Mouse (Mus musculus): ENCODE measurements around the gene Mip. TPM values are rescaled to one million over a fixed set of nuclear protein-coding genes. Genes with fewer than 3 reads are reported as not detected.
"Not testable (repeated sequence)": the region's sequence is repeated elsewhere in the genome, so short reads cannot be mapped to it uniquely, and the experiment has no call there.

Gene Mip
- polyA plus RNA-seq, 1 experiment, result not detected

DNA sequence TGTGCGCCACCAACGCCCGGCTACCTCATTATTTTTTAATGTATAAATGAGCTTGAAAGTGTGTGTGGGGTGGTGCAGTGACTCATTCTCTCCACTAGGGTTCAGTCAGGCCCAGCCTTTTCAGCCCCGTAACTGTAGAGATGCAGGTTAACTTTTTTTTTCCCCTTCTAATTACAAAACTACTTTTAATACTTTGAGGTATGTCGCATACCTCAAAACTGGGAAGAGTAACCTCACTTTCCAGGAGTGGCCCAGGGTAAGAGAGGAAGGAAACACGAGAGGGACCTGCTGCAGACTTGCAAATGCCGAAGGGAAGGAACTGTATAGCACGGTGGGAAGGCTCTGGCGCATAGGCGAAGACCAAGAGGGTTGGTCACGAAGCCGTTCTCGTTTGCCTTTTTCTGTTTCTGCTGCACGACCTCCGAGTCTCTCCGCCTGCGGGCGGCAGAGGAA lies 12.7 kb upstream of the Mip start:
- no peak for TF ChIP-seq MYOD1 (IDR thresholded peaks at IDR 0.05; ENCODE audit: control insufficient read depth, insufficient read length, low read depth)
- no peak for TF ChIP-seq CEBPB (IDR thresholded peaks at IDR 0.05; ENCODE audit: low read depth)
- no peak for TF ChIP-seq USF1 (IDR thresholded peaks at IDR 0.05; ENCODE audit: low read depth)
- no peak for TF ChIP-seq FOSL1 (IDR thresholded peaks at IDR 0.05; ENCODE audit: insufficient read depth, low read length, poor library complexity, severe bottlenecking)
- no peak for TF ChIP-seq CTCF (IDR thresholded peaks at IDR 0.05; ENCODE audit: control insufficient read depth, insufficient read depth, insufficient read length)
- TF ChIP-seq MAX (IDR thresholded peaks at IDR 0.05), result no peak
- no peak for TF ChIP-seq MYOG (IDR thresholded peaks at IDR 0.05; ENCODE audit: control insufficient read depth, extremely low read depth, insufficient read length)
- Histone ChIP-seq H3K79me2 (ENCODE audit: control insufficient read depth, insufficient read depth) (peaks cover 26% of the 10 kb centered on the region), H3K36me3 (ENCODE audit: control insufficient read depth, insufficient read depth) (peaks cover 6% of the 10 kb centered on the region), H3ac (ENCODE audit: control insufficient read depth, insufficient read length, low read depth) (no peak overlapping the region), H3K79me3 (ENCODE audit: low read depth) (peaks cover 13% of the 10 kb centered on the region), H3K4me3 (ENCODE audit: insufficient read depth, poor library complexity, severe bottlenecking) (no peak overlapping the region), H3K27me3 (ENCODE audit: control insufficient read depth, insufficient read depth, insufficient read length) (no peaks in the 10 kb centered on the region)

DNA sequence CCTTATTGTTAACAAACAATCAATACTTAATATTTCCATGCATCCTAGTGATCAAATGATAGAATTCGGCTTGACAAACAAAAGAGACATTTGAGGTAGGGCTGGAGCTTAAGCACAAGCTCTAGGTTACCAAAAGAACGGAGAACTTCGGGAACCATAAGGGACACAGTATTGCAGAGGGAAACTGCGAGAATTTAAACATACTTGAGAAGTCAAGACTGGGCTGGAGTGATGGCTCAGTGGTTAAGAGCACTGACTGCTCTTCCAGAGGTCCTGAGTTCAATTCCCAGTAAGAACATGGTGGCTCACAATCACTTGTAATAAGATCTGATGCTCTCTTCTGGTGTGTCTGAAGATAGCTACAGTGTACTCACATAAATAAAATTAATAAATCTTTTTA lies 11.5 kb upstream of the Mip start:
- peaks cover 13% of the 10 kb centered on the region for H3K79me3 ChIP-seq (ENCODE audit: low read depth)
- H3K79me2 ChIP-seq (ENCODE audit: control insufficient read depth, insufficient read depth), result peaks cover 23% of the 10 kb centered on the region
- H3K27me3 ChIP-seq (ENCODE audit: control insufficient read depth, insufficient read depth, insufficient read length); H3ac ChIP-seq (ENCODE audit: control insufficient read depth, insufficient read length, low read depth); H3K4me3 ChIP-seq (ENCODE audit: insufficient read depth, poor library complexity, severe bottlenecking); H3K36me3 ChIP-seq (ENCODE audit: control insufficient read depth, insufficient read depth): not testable (repeated sequence)

DNA sequence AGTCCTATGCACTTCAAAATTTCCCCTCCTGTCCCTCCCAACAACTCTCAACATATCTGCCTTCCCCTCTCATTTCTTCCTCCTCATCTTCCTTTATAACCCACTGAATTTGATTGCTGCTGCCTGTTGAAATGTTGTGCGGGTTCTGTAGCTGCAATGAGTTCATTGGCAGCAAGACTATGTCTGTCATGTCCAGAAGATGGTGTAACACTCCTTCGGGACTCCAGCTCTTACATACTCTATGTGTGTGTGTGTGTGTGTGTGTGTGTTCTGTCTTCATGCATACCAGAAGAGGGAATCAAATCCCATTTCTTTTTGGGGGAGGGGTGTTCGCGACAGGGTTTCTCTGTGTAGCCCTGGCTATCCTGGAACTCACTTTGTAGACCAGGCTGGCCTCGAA lies 10.7 kb upstream of the Mip start:
- Histone ChIP-seq H3K27me3 (ENCODE audit: control insufficient read depth, insufficient read depth, insufficient read length) (no peaks in the 10 kb centered on the region), H3K4me3 (ENCODE audit: insufficient read depth, poor library complexity, severe bottlenecking) (no peak overlapping the region), H3K79me3 (ENCODE audit: low read depth) (peaks cover 13% of the 10 kb centered on the region), H3K36me3 (ENCODE audit: control insufficient read depth, insufficient read depth) (peaks cover 4% of the 10 kb centered on the region), H3K79me2 (ENCODE audit: control insufficient read depth, insufficient read depth) (peaks cover 14% of the 10 kb centered on the region), H3ac (ENCODE audit: control insufficient read depth, insufficient read length, low read depth) (no peak overlapping the region)
- no peak for TF ChIP-seq CEBPB (IDR thresholded peaks at IDR 0.05; ENCODE audit: low read depth)
- TF ChIP-seq MYOD1 (IDR thresholded peaks at IDR 0.05; ENCODE audit: control insufficient read depth, insufficient read length, low read depth), result no peak

DNA sequence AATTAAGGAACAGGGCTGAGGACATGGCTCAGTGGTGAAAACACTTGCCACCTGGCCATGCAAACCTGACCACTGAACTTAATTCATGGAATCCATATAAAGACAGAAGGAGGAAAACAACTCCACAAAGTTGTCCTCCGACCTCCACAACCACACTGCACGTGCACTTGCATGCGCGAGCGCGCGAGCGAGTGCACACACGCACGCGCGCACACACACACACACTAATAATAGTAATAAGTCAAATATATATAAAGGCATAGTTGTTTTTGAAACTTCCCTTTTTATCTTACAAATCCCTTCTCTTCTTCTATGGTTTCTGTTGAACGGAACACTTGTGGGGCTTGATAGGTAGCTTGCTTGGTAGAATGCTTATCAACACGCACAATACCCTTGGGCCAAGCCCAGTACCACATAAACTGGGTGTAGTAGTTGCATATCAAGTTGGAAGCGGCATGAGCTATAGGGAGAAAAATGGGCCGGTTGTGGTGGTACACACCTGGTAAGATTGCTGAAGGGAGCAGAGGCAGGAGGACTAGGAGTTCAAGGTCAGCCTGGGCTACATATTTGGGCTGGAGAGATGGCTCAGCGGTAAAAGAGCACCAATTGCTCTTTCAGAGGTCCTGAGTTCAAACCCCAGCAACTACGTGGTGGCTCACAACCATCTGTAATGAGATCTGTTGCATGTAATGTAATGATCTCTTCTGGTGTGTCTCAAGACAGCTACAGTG lies 7.1 kb upstream of the Mip start:
- Histone ChIP-seq H3K4me3 (ENCODE audit: insufficient read depth, poor library complexity, severe bottlenecking) (no peak overlapping the region), H3K36me3 (ENCODE audit: control insufficient read depth, insufficient read depth) (no peaks in the 10 kb centered on the region), H3K27me3 (ENCODE audit: control insufficient read depth, insufficient read depth, insufficient read length) (peaks cover 3% of the 10 kb centered on the region), H3ac (ENCODE audit: control insufficient read depth, insufficient read length, low read depth) (no peak overlapping the region), H3K79me3 (ENCODE audit: low read depth) (no peaks in the 10 kb centered on the region), H3K79me2 (ENCODE audit: control insufficient read depth, insufficient read depth) (no peaks in the 10 kb centered on the region)
- TF ChIP-seq USF1 (IDR thresholded peaks at IDR 0.05; ENCODE audit: low read depth), result no peak
- TF ChIP-seq MYOG (IDR thresholded peaks at IDR 0.05; ENCODE audit: control insufficient read depth, extremely low read depth, insufficient read length), result no peak
- no peak for TF ChIP-seq CTCF (IDR thresholded peaks at IDR 0.05; ENCODE audit: control insufficient read depth, insufficient read depth, insufficient read length)
- TF ChIP-seq MAX (IDR thresholded peaks at IDR 0.05), result no peak
- TF ChIP-seq CEBPB (IDR thresholded peaks at IDR 0.05; ENCODE audit: low read depth), result no peak
- no peak for TF ChIP-seq FOSL1 (IDR thresholded peaks at IDR 0.05; ENCODE audit: insufficient read depth, low read length, poor library complexity, severe bottlenecking)

DNA sequence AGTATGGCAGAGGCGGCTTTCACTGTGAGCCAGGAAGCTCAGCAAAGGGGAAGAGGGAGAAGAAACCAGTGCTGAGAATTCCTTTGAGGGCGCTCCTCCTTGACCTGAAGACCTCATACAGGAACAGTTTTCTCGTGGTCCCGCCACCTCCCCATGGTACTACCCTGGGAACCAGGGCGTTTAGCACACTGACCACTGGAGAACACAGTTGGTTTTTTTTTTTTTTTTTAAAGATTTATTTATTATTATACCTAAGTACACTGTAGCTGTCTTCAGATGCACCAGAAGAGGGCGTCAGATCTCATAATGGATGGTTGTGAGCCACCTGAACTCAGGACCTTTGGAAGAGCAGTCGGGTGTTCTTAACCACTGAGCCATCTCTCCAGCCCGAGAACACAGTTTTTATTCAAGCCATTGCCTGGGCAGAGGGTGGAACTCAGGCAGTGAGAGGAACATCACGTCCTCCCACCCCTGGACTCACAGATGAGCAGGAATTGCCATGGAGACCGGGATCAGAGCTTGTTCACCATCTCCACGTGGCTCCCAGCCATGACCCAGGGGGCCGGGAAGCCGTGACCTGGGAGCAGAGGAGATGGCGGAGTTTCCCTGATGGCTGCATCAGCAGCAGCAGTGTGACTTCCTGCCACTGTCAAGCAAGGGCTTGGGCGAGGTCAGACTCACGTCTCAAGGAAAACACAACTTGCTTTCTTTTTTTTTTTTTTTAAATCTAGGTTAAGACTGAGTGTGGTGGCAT lies 3.9 kb upstream of the Mip start:
- no peaks in the 10 kb centered on the region for H3K36me3 ChIP-seq (ENCODE audit: control insufficient read depth, insufficient read depth)
- no peak for TF ChIP-seq MYOD1 (IDR thresholded peaks at IDR 0.05; ENCODE audit: control insufficient read depth, insufficient read length, low read depth)
- no peak for TF ChIP-seq CEBPB (IDR thresholded peaks at IDR 0.05; ENCODE audit: low read depth)
- no peak for TF ChIP-seq CTCF (IDR thresholded peaks at IDR 0.05; ENCODE audit: control insufficient read depth, insufficient read depth, insufficient read length)
- no peak for TF ChIP-seq FOSL1 (IDR thresholded peaks at IDR 0.05; ENCODE audit: insufficient read depth, low read length, poor library complexity, severe bottlenecking)
- TF ChIP-seq MYOG (IDR thresholded peaks at IDR 0.05; ENCODE audit: control insufficient read depth, extremely low read depth, insufficient read length), result no peak
- H3K27me3 ChIP-seq (ENCODE audit: control insufficient read depth, insufficient read depth, insufficient read length), result peaks cover 7% of the 10 kb centered on the region
- no peak overlapping the region for H3ac ChIP-seq (ENCODE audit: control insufficient read depth, insufficient read length, low read depth)
- no peaks in the 10 kb centered on the region for H3K79me3 ChIP-seq (ENCODE audit: low read depth)
- no peaks in the 10 kb centered on the region for H3K79me2 ChIP-seq (ENCODE audit: control insufficient read depth, insufficient read depth)
- no peak overlapping the region for H3K4me3 ChIP-seq (ENCODE audit: insufficient read depth, poor library complexity, severe bottlenecking)

DNA sequence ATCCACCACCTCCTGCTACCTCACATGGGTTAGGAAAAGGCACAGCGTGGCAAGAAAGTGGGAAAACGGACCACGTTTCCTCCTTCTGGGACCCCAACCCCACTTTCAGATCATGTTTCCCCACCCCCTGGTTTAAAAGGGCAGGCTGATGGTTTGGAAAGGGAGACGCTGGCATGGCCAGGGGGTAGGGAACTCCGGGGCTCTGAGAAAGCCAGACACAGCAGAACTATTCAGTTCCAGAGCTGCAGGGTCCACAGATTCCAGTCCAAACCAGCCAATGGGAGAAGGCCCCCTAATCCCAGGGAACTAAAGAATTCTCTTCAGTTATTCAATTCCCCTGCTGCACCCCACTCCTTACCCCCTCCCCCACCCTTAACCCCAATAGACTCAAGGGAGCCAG lies 574 bp upstream of the Mip start:
- H3K27me3 ChIP-seq (ENCODE audit: control insufficient read depth, insufficient read depth, insufficient read length), result peaks cover 7% of the 10 kb centered on the region
- H3K4me3 ChIP-seq (ENCODE audit: insufficient read depth, poor library complexity, severe bottlenecking), result no peak overlapping the region
- TF ChIP-seq MAX (IDR thresholded peaks at IDR 0.05), result no peak
- TF ChIP-seq CTCF (IDR thresholded peaks at IDR 0.05; ENCODE audit: control insufficient read depth, insufficient read depth, insufficient read length), result no peak
- no peak for TF ChIP-seq MYOD1 (IDR thresholded peaks at IDR 0.05; ENCODE audit: control insufficient read depth, insufficient read length, low read depth)
- TF ChIP-seq MYOG (IDR thresholded peaks at IDR 0.05; ENCODE audit: control insufficient read depth, extremely low read depth, insufficient read length), result no peak
- no peak for TF ChIP-seq CEBPB (IDR thresholded peaks at IDR 0.05; ENCODE audit: low read depth)
- no peak for TF ChIP-seq USF1 (IDR thresholded peaks at IDR 0.05; ENCODE audit: low read depth)
- TF ChIP-seq FOSL1 (IDR thresholded peaks at IDR 0.05; ENCODE audit: insufficient read depth, low read length, poor library complexity, severe bottlenecking), result no peak
- H3K36me3 ChIP-seq (ENCODE audit: control insufficient read depth, insufficient read depth), result no peaks in the 10 kb centered on the region
- no peaks in the 10 kb centered on the region for H3K79me3 ChIP-seq (ENCODE audit: low read depth)
- H3K79me2 ChIP-seq (ENCODE audit: control insufficient read depth, insufficient read depth), result no peaks in the 10 kb centered on the region
- H3ac ChIP-seq (ENCODE audit: control insufficient read depth, insufficient read length, low read depth), result no peak overlapping the region

All from C2C12 (cell line).